Mouse (Mus musculus) kidney, embryonic 16.5 days (tissue): ENCODE measurements around the gene Nipsnap3a. TPM values are rescaled to one million over a fixed set of nuclear protein-coding genes. Genes with fewer than 3 reads are reported as not detected.

ENCODE experiments used
- ATAC-seq: fragments of 200-750 bp; cut with Nextera tagmentation; 2 replicates; pipeline ENCODE4 v1.8.0; 2017; ENCODE audit warnings: moderate TSS enrichment; ENCODE audit not compliant: low FRiP score, low TSS enrichment
- H3K27ac ChIP-seq: fragments of 300-500 bp; sonication (generic); 2 replicates; pipeline ENCODE4 v1.5.1; 2014; ENCODE audit warnings: low read length
- H3K27me3 ChIP-seq: fragments of 300-500 bp; sonication (generic); 2 replicates; pipeline ENCODE4 v1.6.1; 2014; ENCODE audit warnings: low read length, control low read depth, mixed read lengths; ENCODE audit not compliant: insufficient read depth
- H3K36me3 ChIP-seq: fragments of 300-500 bp; sonication (generic); 2 replicates; pipeline ENCODE4 v1.6.1; 2014; ENCODE audit warnings: low read length, control low read depth, mixed read lengths; ENCODE audit not compliant: insufficient read depth
- H3K4me1 ChIP-seq: fragments of 300-500 bp; sonication (generic); 2 replicates; pipeline ENCODE4 v1.6.1; 2014; ENCODE audit warnings: low read length, control low read depth, mixed read lengths; ENCODE audit not compliant: insufficient read depth
- H3K4me2 ChIP-seq: fragments of 300-500 bp; sonication (generic); replicated peaks from 2 replicates; pipeline ENCODE4 v1.6.1; 2014; ENCODE audit warnings: low read depth, low read length
- H3K4me3 ChIP-seq: fragments of 300-500 bp; sonication (generic); 2 replicates; pipeline ENCODE4 v1.5.1; 2014; ENCODE audit warnings: mild to moderate bottlenecking, low read length
- H3K9ac ChIP-seq: fragments of 300-500 bp; sonication (generic); replicated peaks from 2 replicates; pipeline ENCODE4 v1.6.1; 2014; ENCODE audit warnings: low read length
- H3K9me3 ChIP-seq: fragments of 300-500 bp; sonication (generic); 2 replicates; pipeline ENCODE4 v1.6.1; 2016; ENCODE audit warnings: low read length, control low read depth
- WGBS: fragments of 180-500 bp; shearing (Covaris S2); extraction: QIAGEN DNeasy Blood & Tissue Kit; methylation state at CpG from one replicate; pipeline ENCODE4 v1.1.7; 2014; 5-methylcytosine and 5-hydroxymethylcytosine counted together
- polyA plus RNA-seq: library from polyadenylated mRNA; unstranded; fragments of >200 nt; fragmentation: Nextera tagmentation; extraction: Ambion mirVana; gene quantifications from 2 replicates; pipeline ENCODE4 v1.2.1, GENCODE M21; 2015

Nipsnap3a gene
- polyA plus RNA-seq: 0.37 TPM in 1 of 2 replicates, not detected in the other

- Histone ChIP-seq H3K27ac (no peak within 1 kb of the TSS), H3K4me2 (peak within 1 kb of the TSS; percentile 54), H3K4me3 (peak within 1 kb of the TSS; percentile 35), H3K9me3 (no peaks in the 10 kb centered on the region), H3K9ac (peak within 1 kb of the TSS; percentile 44; the same call in 1 of the 2 replicates), H3K27me3 (no peaks in the 10 kb centered on the region), H3K4me1 (no peaks in the 10 kb centered on the region), H3K36me3 (no peaks in the 10 kb centered on the region)
- peak; percentile 91 for ATAC-seq
- WGBS: 18% methylated on average over 12 of the region's 12 CpGs
Observed at GRCm38 (mm10) chr4:52989248-52989647, at the start of gene Nipsnap3a. TSS of gene Nipsnap3a (plus strand) at chr4:52989272.

GRCm38 (mm10) chr4:52946665-52947064, 42.4 kb upstream of the Nipsnap3a start:
- Histone ChIP-seq H3K27ac (no peak overlapping the region), H3K4me2 (no peak overlapping the region), H3K27me3 (no peaks in the 10 kb centered on the region), H3K9ac (no peak overlapping the region), H3K4me1 (no peaks in the 10 kb centered on the region), H3K4me3 (no peak overlapping the region), H3K36me3 (no peaks in the 10 kb centered on the region), H3K9me3 (no peaks in the 10 kb centered on the region)
- ATAC-seq: peak; percentile 83

DNA sequence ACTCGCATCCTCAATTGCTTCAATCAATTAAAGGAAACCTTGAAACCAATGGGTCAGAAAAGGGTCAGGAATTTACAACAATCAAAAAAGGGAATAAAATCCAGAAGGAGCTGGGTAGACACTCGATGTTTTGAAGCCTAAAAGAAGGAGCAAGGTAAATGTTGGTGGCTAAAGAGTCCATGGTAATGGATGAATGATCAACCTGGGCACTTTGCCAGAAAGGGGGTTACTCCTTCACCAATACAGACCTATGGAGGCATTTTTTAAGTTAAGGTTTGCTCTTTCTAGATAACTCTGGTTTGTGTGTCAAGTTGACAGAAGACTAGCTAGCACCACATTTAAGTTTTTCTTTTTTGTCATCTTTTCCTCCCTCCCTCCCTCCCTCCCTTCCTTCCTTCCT, 40.1 kb upstream of the Nipsnap3a start:
- peak; percentile 54; the same call in 1 of the 2 replicates for ATAC-seq
- WGBS: 59% methylated on average over 2 of the region's 2 CpGs
- H3K9me3 ChIP-seq: no peaks in the 10 kb centered on the region
- no peak overlapping the region for H3K4me2 ChIP-seq
- no peak overlapping the region for H3K27ac ChIP-seq
- H3K27me3 ChIP-seq: no peaks in the 10 kb centered on the region
- H3K4me1 ChIP-seq: no peaks in the 10 kb centered on the region
- no peaks in the 10 kb centered on the region for H3K36me3 ChIP-seq
- no peak overlapping the region for H3K9ac ChIP-seq
- H3K4me3 ChIP-seq: no peak overlapping the region

DNA sequence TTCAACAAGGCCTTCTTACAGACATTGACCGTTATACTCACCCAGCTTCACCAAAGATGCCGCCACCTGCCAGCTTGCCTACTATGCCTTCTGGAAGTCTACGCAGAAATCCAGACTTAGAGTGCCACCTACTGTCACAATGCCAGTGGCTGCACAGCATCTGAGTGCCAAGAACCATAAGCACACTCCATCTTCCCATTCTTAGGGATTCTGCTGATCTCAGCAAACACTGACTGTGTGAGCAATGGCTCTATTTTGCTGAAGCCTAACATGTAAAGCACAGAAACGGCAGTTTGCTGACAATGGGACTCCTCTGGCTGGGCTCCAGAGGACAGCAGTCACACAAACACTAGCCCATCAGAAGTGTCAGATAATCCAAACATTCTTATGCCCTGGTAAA, 30.4 kb upstream of the Nipsnap3a start:
- Histone ChIP-seq H3K4me2 (no peak overlapping the region), H3K4me1 (no peaks in the 10 kb centered on the region), H3K36me3 (no peaks in the 10 kb centered on the region), H3K9me3 (no peaks in the 10 kb centered on the region), H3K9ac (no peak overlapping the region), H3K27me3 (no peaks in the 10 kb centered on the region), H3K4me3 (no peak overlapping the region), H3K27ac (no peak overlapping the region)
- whole genome bisulfite sequencing: 42% methylated on average over 4 of the region's 4 CpGs
- 0 out of 2 replicates have a peak, but pooled peaks have one; percentile 46 for ATAC-seq

- H3K9ac ChIP-seq: no peak within 1 kb of the TSS
- H3K4me2 ChIP-seq: no peak within 1 kb of the TSS
- H3K9me3 ChIP-seq: no peaks in the 10 kb centered on the region
- no peaks in the 10 kb centered on the region for H3K27me3 ChIP-seq
- H3K4me1 ChIP-seq: no peaks in the 10 kb centered on the region
- H3K27ac ChIP-seq: no peak within 1 kb of the TSS
- H3K4me3 ChIP-seq: no peak within 1 kb of the TSS
- no peaks in the 10 kb centered on the region for H3K36me3 ChIP-seq
- ATAC-seq: no peak
Observed at GRCm38 (mm10) chr4:52964247-52964646, 24.8 kb upstream of the Nipsnap3a start, which contains the start of gene Olfr270. TSS of gene Olfr270 (plus strand) at chr4:52964547.

- Histone ChIP-seq H3K4me3 (no peak overlapping the region), H3K9me3 (no peaks in the 10 kb centered on the region), H3K4me2 (no peak overlapping the region), H3K4me1 (no peaks in the 10 kb centered on the region), H3K36me3 (no peaks in the 10 kb centered on the region), H3K27ac (no peak overlapping the region), H3K27me3 (no peaks in the 10 kb centered on the region), H3K9ac (no peak overlapping the region)
- 60% methylated on average over 2 of the region's 2 CpGs for WGBS
- ATAC-seq: no peak
Observed at GRCm38 (mm10) chr4:52985216-52985615, 3.9 kb upstream of the Nipsnap3a start.

DNA sequence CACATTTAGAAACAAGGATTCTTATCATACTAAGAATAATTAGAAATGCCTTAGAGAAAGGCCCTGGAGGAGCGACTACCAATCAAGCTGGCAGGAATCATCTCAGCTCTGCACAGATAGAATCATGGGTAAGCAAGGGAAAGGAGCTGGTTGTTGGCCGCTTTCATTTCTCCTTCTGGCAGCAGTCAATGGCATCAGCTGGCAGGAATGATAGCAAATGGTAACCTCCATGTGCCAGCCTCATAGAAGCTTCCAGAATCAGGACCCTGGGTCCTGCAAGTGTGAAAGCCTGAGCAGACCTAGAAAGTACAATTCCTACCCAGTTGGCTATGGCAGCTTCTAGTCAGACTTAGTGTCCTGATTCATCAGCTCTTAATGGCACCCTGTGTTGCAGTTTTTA, 2.8 kb upstream of the Nipsnap3a start:
- no peak overlapping the region for H3K4me2 ChIP-seq
- no peak for ATAC-seq
- H3K4me3 ChIP-seq: no peak overlapping the region
- WGBS: 87% methylated on average over 2 of the region's 2 CpGs
- no peaks in the 10 kb centered on the region for H3K9me3 ChIP-seq
- no peaks in the 10 kb centered on the region for H3K4me1 ChIP-seq
- no peak overlapping the region for H3K9ac ChIP-seq
- H3K27ac ChIP-seq: no peak overlapping the region
- H3K36me3 ChIP-seq: no peaks in the 10 kb centered on the region
- H3K27me3 ChIP-seq: no peaks in the 10 kb centered on the region

- H3K4me1 ChIP-seq: no peaks in the 10 kb centered on the region
- no peaks in the 10 kb centered on the region for H3K36me3 ChIP-seq
- H3K4me2 ChIP-seq: no peak overlapping the region
- no peaks in the 10 kb centered on the region for H3K9me3 ChIP-seq
- no peak for ATAC-seq
- 93% methylated on average over 6 of the region's 6 CpGs for WGBS
- H3K9ac ChIP-seq: no peak overlapping the region
- H3K4me3 ChIP-seq: no peak overlapping the region
- H3K27ac ChIP-seq: no peak overlapping the region
- H3K27me3 ChIP-seq: no peaks in the 10 kb centered on the region
Observed at GRCm38 (mm10) chr4:52999449-52999848, 10.4 kb downstream of the Nipsnap3a start.

DNA sequence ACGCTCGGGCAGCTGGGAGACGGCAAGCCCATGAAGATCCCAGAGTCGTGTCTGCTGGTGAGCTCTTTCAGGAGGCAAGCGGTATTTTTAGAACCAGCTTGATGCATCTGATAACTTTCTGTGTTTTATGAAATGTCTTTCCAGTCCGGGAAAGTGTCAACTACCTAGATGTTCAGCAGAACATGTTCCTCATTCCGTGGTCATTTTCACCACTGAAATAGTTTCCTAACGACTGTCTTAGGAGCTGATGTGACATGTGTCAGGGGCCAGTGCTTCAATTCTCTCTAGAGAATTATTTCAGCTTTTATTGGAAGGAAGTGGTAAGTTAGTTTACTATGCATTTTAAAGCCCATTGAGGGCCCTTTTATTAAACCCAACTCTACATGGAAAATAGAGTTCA, 11.1 kb downstream of the Nipsnap3a start:
- Histone ChIP-seq H3K9me3 (no peaks in the 10 kb centered on the region), H3K27ac (no peak overlapping the region), H3K36me3 (no peaks in the 10 kb centered on the region), H3K27me3 (no peaks in the 10 kb centered on the region), H3K4me3 (no peak overlapping the region), H3K9ac (no peak overlapping the region), H3K4me1 (no peaks in the 10 kb centered on the region), H3K4me2 (no peak overlapping the region)
- no peak for ATAC-seq
- 85% methylated on average over 8 of the region's 8 CpGs for WGBS

- H3K27ac ChIP-seq: no peak overlapping the region
- H3K36me3 ChIP-seq: peaks cover 2% of the 10 kb centered on the region; the same call in 1 of the 2 replicates
- no peaks in the 10 kb centered on the region for H3K27me3 ChIP-seq
- H3K9me3 ChIP-seq: no peaks in the 10 kb centered on the region
- 0 out of 2 replicates have a peak, but pooled peaks cover 2% of the 10 kb centered on the region for H3K4me1 ChIP-seq
- no peak for ATAC-seq
- 66% methylated on average over 4 of the region's 4 CpGs for WGBS
- H3K4me3 ChIP-seq: no peak overlapping the region
- no peak overlapping the region for H3K4me2 ChIP-seq
- no peak overlapping the region for H3K9ac ChIP-seq
Observed at GRCm38 (mm10) chr4:53009183-53009582, 20.1 kb downstream of the Nipsnap3a start.
